Mouse (Mus musculus): ENCODE measurements around the gene Hspe1.

GRCm38 (mm10) chr1:55106919-55107585 lies 19.1 kb downstream of the Hspe1 start:
- TF ChIP-seq CTCF (conservative IDR thresholded peaks at IDR 0.05; ENCODE audit: insufficient read depth, insufficient read length, low read depth, low read length) (no peak), POLR2A (IDR thresholded peaks at IDR 0.05; ENCODE audit: low read depth, low read length) (no peak)

Measured in kidney, adult 2 months (tissue).